Mouse (Mus musculus): ENCODE measurements around the gene Zranb1. TPM values are rescaled to one million over a fixed set of nuclear protein-coding genes. Genes with fewer than 3 reads are reported as not detected.

Zranb1 gene
- polyA plus RNA-seq, 1 experiment from 2014 or later: 11.0 TPM

DNA sequence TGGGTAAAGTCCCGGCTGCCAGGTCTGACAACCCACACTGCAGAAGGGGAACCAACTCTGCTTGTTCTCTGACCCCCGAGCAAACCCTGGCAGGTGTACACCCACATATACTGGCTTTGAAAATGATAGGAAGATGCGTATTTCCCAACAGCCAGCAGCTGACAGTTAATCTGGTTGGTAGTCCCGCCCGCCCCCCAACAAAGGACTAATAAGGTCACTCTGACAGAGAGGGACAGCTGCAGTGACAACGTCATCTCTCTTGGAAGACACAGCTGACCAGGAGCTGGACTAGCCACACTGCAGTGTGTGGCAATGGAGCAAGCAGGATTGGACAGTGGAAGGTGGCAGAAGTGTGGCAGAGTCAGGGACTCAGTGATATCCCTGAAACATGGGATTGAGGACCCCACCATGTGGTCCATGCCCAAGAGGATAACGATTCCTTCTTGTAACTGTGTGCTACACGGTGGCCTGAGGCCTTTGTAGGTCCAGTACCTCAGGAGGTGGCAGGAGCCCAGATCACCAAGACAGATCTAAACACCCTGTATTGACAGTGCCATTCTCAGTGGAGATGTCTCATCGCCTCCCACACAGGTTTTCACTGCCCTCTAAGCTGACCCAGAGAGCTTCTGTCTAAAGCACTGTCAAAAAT, 62.1 kb downstream of the Zranb1 start:
- Histone ChIP-seq H3K27me3 (replicated peaks; ENCODE audit: low read depth, poor library complexity, severe bottlenecking) (no peaks in the 10 kb centered on the region), H3K4me1 (no peaks in the 10 kb centered on the region), H3K4me3 (no peak overlapping the region), H3K9me3 (no peaks in the 10 kb centered on the region), H3K36me3 (replicated peaks) (peaks cover 100% of the 10 kb centered on the region), H3K27ac (replicated peaks) (no peak overlapping the region)
- 91% methylated on average over 9 of the region's 9 CpGs for WGBS
- peak; percentile 8 for DNase-seq (ENCODE audit: low spot score)

DNA sequence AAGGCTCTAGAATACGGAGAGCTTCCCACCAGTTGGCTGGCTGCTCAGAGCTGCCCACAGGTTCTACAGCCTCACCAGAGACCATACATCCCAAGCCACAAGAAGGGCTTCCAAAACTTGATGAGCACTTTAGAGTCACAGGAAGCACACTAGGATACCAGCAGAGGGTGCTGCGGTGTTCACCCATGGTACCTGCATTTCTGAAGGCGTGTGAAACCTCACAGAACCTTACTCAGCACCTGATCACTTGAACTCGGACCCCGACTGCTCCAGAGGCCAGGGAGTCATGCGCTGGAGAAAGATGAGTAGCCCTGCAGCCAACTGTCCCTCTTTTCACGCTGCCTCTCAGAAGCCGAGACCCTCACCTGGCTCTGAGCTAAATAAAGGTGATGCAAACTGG, 63.2 kb downstream of the Zranb1 start:
- H3K27ac ChIP-seq (replicated peaks): no peak overlapping the region
- H3K4me1 ChIP-seq: no peaks in the 10 kb centered on the region
- WGBS: 92% methylated on average over 8 of the region's 8 CpGs
- H3K4me3 ChIP-seq: no peak overlapping the region
- no peaks in the 10 kb centered on the region for H3K27me3 ChIP-seq (replicated peaks; ENCODE audit: low read depth, poor library complexity, severe bottlenecking)
- peaks cover 100% of the 10 kb centered on the region for H3K36me3 ChIP-seq (replicated peaks)
- DNase-seq (ENCODE audit: low spot score): peak; percentile 8
- no peaks in the 10 kb centered on the region for H3K9me3 ChIP-seq

- WGBS: 84% methylated on average over 6 of the region's 6 CpGs
- Histone ChIP-seq H3K9me3 (no peaks in the 10 kb centered on the region), H3K27ac (replicated peaks) (no peak overlapping the region), H3K4me3 (no peak overlapping the region), H3K27me3 (replicated peaks; ENCODE audit: low read depth, poor library complexity, severe bottlenecking) (no peaks in the 10 kb centered on the region), H3K36me3 (replicated peaks) (peaks cover 100% of the 10 kb centered on the region), H3K4me1 (no peaks in the 10 kb centered on the region)
- peak; percentile 6 for DNase-seq (ENCODE audit: low spot score)
These were observed 63.8 kb downstream of the Zranb1 start for GRCm38 (mm10) chr7:132994628-132995191.

DNA sequence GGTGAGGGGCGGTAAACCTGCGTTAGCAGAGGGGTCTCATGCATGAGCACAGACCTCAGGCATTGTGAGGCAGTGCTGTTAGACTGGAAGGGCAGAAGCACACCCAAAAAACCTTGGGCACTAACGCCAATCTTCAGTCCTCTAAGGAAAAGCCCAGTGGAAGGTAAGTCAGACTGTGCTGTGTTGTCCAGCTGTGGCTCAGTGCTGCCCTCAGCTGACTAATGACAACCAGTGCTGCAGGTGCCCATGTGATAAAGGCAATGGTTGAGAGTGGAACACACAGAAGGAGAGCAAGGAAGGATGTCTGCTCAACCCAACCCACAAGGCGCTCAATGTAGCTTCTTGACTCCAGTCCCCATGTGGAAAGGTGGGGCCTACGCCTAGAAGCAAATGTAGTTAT, 65.4 kb downstream of the Zranb1 start:
- DNase-seq (ENCODE audit: low spot score): no peak
- Histone ChIP-seq H3K4me1 (no peaks in the 10 kb centered on the region), H3K27me3 (replicated peaks; ENCODE audit: low read depth, poor library complexity, severe bottlenecking) (no peaks in the 10 kb centered on the region), H3K9me3 (no peaks in the 10 kb centered on the region), H3K27ac (replicated peaks) (no peak overlapping the region), H3K4me3 (no peak overlapping the region), H3K36me3 (replicated peaks) (peaks cover 100% of the 10 kb centered on the region)
- 90% methylated on average over 5 of the region's 5 CpGs for WGBS

- no peaks in the 10 kb centered on the region for H3K9me3 ChIP-seq
- 91% methylated on average over 12 of the region's 12 CpGs for WGBS
- H3K36me3 ChIP-seq (replicated peaks): peaks cover 97% of the 10 kb centered on the region
- no peak overlapping the region for H3K27ac ChIP-seq (replicated peaks)
- DNase-seq (ENCODE audit: low spot score): no peak
- no peak overlapping the region for H3K4me3 ChIP-seq
- no peaks in the 10 kb centered on the region for H3K27me3 ChIP-seq (replicated peaks; ENCODE audit: low read depth, poor library complexity, severe bottlenecking)
- peaks cover 5% of the 10 kb centered on the region; the same call in 1 of the 2 replicates for H3K4me1 ChIP-seq
These were observed 67.7 kb downstream of the Zranb1 start for GRCm38 (mm10) chr7:132998639-132999038.

DNA sequence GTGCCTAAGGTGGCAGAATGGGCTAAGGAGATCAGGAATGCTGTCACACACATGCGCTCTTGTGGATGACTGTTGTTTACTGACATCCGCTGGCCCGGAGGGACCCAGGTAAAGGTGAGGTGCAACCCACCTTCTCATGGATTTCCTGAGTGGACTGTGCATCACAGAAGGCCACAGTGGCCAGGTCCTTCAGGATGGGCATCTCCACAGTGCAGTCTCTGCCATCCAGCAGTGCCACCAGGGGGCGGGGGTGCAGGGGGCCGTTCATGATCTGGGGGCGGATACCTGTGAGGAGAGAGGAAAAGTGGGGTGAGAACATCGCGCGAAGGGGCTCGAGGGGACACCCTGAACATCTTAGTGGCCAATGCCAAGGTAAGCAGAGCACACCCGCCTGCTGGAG, 68.1 kb downstream of the Zranb1 start:
- 92% methylated on average over 11 of the region's 11 CpGs for WGBS

DNA sequence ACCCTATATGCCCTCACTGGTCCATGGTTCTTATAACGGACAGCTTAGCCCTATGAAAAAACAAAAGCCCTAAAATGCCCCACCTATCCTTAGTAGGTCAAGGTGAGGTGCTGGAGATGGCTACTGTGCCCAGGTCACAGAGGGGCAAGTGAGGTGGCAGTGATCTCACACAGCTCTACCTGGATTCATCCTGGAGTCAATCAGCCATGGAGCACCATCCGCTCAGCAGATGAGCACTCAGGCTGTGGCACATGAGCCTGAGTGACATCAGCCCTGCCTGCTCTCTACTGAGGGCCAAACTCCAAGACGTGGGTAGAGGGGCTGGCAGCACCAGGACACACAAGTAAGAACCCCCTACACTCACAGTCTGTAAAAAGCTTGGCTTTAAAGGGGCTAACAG, 70.4 kb downstream of the Zranb1 start:
- Histone ChIP-seq H3K9me3 (no peaks in the 10 kb centered on the region), H3K4me3 (no peak overlapping the region), H3K27ac (replicated peaks) (no peak overlapping the region), H3K27me3 (replicated peaks; ENCODE audit: low read depth, poor library complexity, severe bottlenecking) (no peaks in the 10 kb centered on the region), H3K4me1 (peaks cover 25% of the 10 kb centered on the region), H3K36me3 (replicated peaks) (peaks cover 87% of the 10 kb centered on the region)
- 89% methylated on average over 3 of the region's 3 CpGs for WGBS
- no peak for DNase-seq (ENCODE audit: low spot score)

More for the DNA sequence above, 68.1 kb downstream of the Zranb1 start:
- H3K4me1 ChIP-seq: peaks cover 9% of the 10 kb centered on the region; the same call in 1 of the 2 replicates
- no peak for DNase-seq (ENCODE audit: low spot score)
- H3K9me3 ChIP-seq: no peaks in the 10 kb centered on the region
- H3K27me3 ChIP-seq (replicated peaks; ENCODE audit: low read depth, poor library complexity, severe bottlenecking): no peaks in the 10 kb centered on the region
- H3K27ac ChIP-seq (replicated peaks): no peak overlapping the region
- no peak overlapping the region for H3K4me3 ChIP-seq
- peaks cover 93% of the 10 kb centered on the region for H3K36me3 ChIP-seq (replicated peaks)

DNA sequence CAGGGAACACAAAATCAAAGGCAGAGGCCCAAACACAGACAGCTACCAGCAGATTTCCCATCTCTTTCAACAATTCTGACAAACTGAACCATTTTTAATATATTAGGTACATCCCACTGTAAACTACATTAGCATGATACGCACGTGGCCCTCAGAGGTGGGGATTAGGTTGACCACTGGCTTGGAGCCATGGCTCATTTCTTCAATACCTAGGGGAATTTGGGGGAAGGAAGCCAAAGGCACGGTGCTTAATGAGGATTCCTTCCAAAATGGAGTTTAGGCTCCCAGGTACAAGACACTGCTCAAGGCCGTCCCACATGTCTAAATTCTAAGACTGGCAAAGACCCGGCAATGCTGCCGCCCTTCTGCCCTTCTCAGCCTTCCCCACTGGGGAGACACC, 71.3 kb downstream of the Zranb1 start:
- no peaks in the 10 kb centered on the region for H3K9me3 ChIP-seq
- no peaks in the 10 kb centered on the region for H3K27me3 ChIP-seq (replicated peaks; ENCODE audit: low read depth, poor library complexity, severe bottlenecking)
- H3K36me3 ChIP-seq (replicated peaks): peaks cover 79% of the 10 kb centered on the region
- no peak overlapping the region for H3K4me3 ChIP-seq
- DNase-seq (ENCODE audit: low spot score): no peak
- H3K4me1 ChIP-seq: peaks cover 31% of the 10 kb centered on the region
- H3K27ac ChIP-seq (replicated peaks): no peak overlapping the region
- WGBS: 93% methylated on average over 6 of the region's 6 CpGs

GRCm38 (mm10) chr7:133003421-133003820, 72.5 kb downstream of the Zranb1 start:
- Histone ChIP-seq H3K4me3 (no peak overlapping the region), H3K36me3 (replicated peaks) (peaks cover 78% of the 10 kb centered on the region), H3K9me3 (no peaks in the 10 kb centered on the region), H3K27me3 (replicated peaks; ENCODE audit: low read depth, poor library complexity, severe bottlenecking) (no peaks in the 10 kb centered on the region), H3K4me1 (peaks cover 42% of the 10 kb centered on the region), H3K27ac (replicated peaks) (no peak overlapping the region)
- WGBS: 35% methylated on average over 3 of the region's 3 CpGs
- peak; percentile 67 for DNase-seq (ENCODE audit: low spot score)

DNA sequence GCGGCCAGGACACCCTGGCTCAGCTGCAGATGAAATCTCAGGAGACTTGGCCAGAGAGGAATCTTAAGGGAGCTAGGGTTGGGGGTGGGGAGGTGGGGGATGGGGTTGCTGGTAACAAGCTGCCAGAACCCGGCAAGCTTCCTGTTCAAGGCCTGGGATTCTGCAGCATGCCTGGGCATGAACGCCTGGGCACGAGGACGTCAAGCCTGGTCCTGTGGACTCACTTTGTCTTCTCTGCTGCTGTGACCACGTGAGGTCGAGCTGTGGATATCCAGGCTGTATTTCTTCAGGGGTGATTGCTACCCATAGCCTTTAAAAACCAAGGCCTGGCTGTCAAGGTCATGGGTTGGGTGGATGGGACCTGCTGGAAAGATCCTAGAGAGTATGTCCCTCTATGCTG, 74.8 kb downstream of the Zranb1 start:
- Histone ChIP-seq H3K27me3 (replicated peaks; ENCODE audit: low read depth, poor library complexity, severe bottlenecking) (no peaks in the 10 kb centered on the region), H3K4me1 (peaks cover 49% of the 10 kb centered on the region), H3K9me3 (no peaks in the 10 kb centered on the region), H3K27ac (replicated peaks) (0 out of 2 replicates have a peak overlapping the region, but pooled peaks have one; percentile 8), H3K36me3 (replicated peaks) (peaks cover 78% of the 10 kb centered on the region), H3K4me3 (no peak overlapping the region)
- no peak for DNase-seq (ENCODE audit: low spot score)
- WGBS: 83% methylated on average over 7 of the region's 7 CpGs

GRCm38 (mm10) chr7:133007343-133007742, 76.4 kb downstream of the Zranb1 start:
- H3K4me3 ChIP-seq: no peak overlapping the region
- H3K4me1 ChIP-seq: peaks cover 64% of the 10 kb centered on the region
- no peak for DNase-seq (ENCODE audit: low spot score)
- 91% methylated on average over 11 of the region's 11 CpGs for WGBS
- H3K36me3 ChIP-seq (replicated peaks): peaks cover 69% of the 10 kb centered on the region
- H3K27ac ChIP-seq (replicated peaks): no peak overlapping the region
- H3K27me3 ChIP-seq (replicated peaks; ENCODE audit: low read depth, poor library complexity, severe bottlenecking): no peaks in the 10 kb centered on the region
- H3K9me3 ChIP-seq: no peaks in the 10 kb centered on the region

DNA sequence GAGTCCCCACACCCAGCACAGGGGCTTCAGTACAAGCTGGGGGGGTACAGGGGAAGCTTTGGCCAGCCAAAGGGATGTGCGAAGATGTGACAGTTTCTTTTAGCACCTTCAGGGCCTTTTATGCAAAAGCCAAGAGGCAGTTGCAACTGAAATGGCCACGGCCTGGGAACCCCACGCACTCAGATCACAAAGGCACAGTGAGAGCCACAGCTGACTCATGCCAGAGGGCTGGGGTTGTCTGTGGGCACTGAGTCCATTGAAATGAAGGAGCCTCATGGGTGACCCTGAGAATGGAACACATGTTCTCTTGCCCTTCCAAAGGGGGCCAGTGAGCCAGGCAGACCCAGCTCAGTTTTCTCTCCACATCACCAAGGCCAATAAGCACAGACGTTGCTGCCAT, 77.7 kb downstream of the Zranb1 start:
- Histone ChIP-seq H3K27ac (replicated peaks) (no peak overlapping the region), H3K27me3 (replicated peaks; ENCODE audit: low read depth, poor library complexity, severe bottlenecking) (no peaks in the 10 kb centered on the region), H3K9me3 (no peaks in the 10 kb centered on the region), H3K4me1 (peaks cover 71% of the 10 kb centered on the region), H3K4me3 (no peak overlapping the region), H3K36me3 (replicated peaks) (peaks cover 65% of the 10 kb centered on the region)
- WGBS: 88% methylated on average over 4 of the region's 4 CpGs
- no peak for DNase-seq (ENCODE audit: low spot score)

GRCm38 (mm10) chr7:133009676-133010075, 78.7 kb downstream of the Zranb1 start:
- Histone ChIP-seq H3K36me3 (replicated peaks) (peaks cover 73% of the 10 kb centered on the region), H3K4me1 (peaks cover 71% of the 10 kb centered on the region)
- 81% methylated on average over 8 of the region's 8 CpGs for whole genome bisulfite sequencing

More at GRCm38 (mm10) chr7:133009676-133010075, 78.7 kb downstream of the Zranb1 start:
- Histone ChIP-seq H3K4me3 (no peak overlapping the region), H3K9me3 (no peaks in the 10 kb centered on the region), H3K27me3 (replicated peaks; ENCODE audit: low read depth, poor library complexity, severe bottlenecking) (no peaks in the 10 kb centered on the region), H3K27ac (replicated peaks) (no peak overlapping the region)
- DNase-seq (ENCODE audit: low spot score): no peak
